Mouse (Mus musculus) forebrain, embryonic 15.5 days (tissue): ENCODE results near the gene Plxnc1. TPM values are rescaled to one million over a fixed set of nuclear protein-coding genes. Genes with fewer than 3 reads are reported as not detected.

Experiments
- ATAC-seq: fragments of 200-750 bp; cut with Nextera tagmentation; replicated peaks from 2 replicates; pipeline ENCODE4 v1.8.0; 2017; ENCODE audit warnings: mild to moderate bottlenecking, moderate TSS enrichment, moderate library complexity
- H3K27ac ChIP-seq: fragments of 300-500 bp; sonication (generic); replicated peaks from 2 replicates; pipeline ENCODE4 v1.5.1; 2015; ENCODE audit warnings: mild to moderate bottlenecking, inconsistent platforms
- H3K27me3 ChIP-seq: fragments of 300-500 bp; sonication (generic); 2 replicates; pipeline ENCODE4 v1.6.1; 2015; ENCODE audit warnings: inconsistent platforms
- H3K36me3 ChIP-seq: fragments of 300-500 bp; sonication (generic); 2 replicates; pipeline ENCODE4 v1.6.1; 2015; ENCODE audit warnings: mild to moderate bottlenecking, inconsistent platforms
- H3K4me1 ChIP-seq: fragments of 300-500 bp; sonication (generic); 2 replicates; pipeline ENCODE4 v1.6.1; 2015; ENCODE audit warnings: inconsistent platforms
- H3K4me2 ChIP-seq: fragments of 300-500 bp; sonication (generic); replicated peaks from 2 replicates; pipeline ENCODE4 v1.6.1; 2015; ENCODE audit warnings: mild to moderate bottlenecking, inconsistent platforms
- H3K4me3 ChIP-seq: fragments of 300-500 bp; sonication (generic); 2 replicates; pipeline ENCODE4 v1.5.1; 2015; ENCODE audit warnings: mild to moderate bottlenecking, inconsistent platforms
- H3K9ac ChIP-seq: fragments of 300-500 bp; sonication (generic); replicated peaks from 2 replicates; pipeline ENCODE4 v1.6.1; 2015; ENCODE audit warnings: mild to moderate bottlenecking, inconsistent platforms
- H3K9me3 ChIP-seq: fragments of 300-500 bp; sonication (generic); 2 replicates; pipeline ENCODE4 v1.6.1; 2016; ENCODE audit warnings: inconsistent platforms
- WGBS: fragments of 180-500 bp; shearing (Covaris S2); methylation state at CpG from one replicate; pipeline ENCODE4 v1.1.7; 2015; ENCODE audit warnings: mixed read lengths; 5-methylcytosine and 5-hydroxymethylcytosine counted together
- polyA plus RNA-seq: library from polyadenylated mRNA; unstranded; fragments of >200 nt; fragmentation: Nextera tagmentation; extraction: Ambion mirVana; gene quantifications from 2 replicates; pipeline ENCODE4 v1.2.1, GENCODE M21; 2015

Gene Plxnc1
- polyA plus RNA-seq, result 11.2 and 11.9 TPM in 2 replicates

DNA sequence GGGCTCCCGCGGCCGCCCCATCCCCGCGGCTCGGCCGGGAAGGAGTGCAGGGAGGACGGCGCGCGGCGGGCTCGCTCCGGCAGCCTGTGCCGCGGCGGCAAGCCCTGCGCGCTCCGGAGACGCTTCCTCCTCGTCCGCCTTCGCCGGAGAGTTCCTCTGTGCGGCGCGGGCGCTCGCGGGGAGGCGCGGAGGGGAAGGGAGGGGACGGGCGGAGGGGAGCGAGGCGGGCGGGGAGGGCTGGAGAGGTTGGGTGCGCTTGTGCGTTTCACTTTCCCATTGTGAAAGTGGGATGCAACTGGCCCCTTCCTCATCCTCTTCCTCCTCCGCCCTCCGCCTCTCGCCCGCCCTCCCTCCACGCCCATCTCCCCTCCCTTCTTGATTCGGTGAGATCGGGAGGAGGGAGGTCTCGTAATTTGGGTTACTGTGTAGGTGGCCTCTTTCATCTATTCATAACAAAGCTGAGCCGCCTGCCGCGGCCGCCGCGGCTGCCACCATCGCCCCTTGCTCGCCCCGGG, at the start of gene Plxnc1:
Gene Plxnc1, minus strand, starts transcription at position 145 of the 515 bp plus-strand sequence.
- under 1% methylated on average over 39 of the region's 57 CpGs for WGBS
- Histone ChIP-seq H3K9me3 (no peaks in the 10 kb centered on the region), H3K4me1 (peaks cover 49% of the 10 kb centered on the region), H3K9ac (peak within 1 kb of the TSS; percentile 95), H3K27ac (peak within 1 kb of the TSS; percentile 97), H3K27me3 (no peaks in the 10 kb centered on the region), H3K4me3 (peak within 1 kb of the TSS; percentile 83), H3K36me3 (no peaks in the 10 kb centered on the region), H3K4me2 (peak within 1 kb of the TSS; percentile 87)
- peak; percentile 68 for ATAC-seq

DNA sequence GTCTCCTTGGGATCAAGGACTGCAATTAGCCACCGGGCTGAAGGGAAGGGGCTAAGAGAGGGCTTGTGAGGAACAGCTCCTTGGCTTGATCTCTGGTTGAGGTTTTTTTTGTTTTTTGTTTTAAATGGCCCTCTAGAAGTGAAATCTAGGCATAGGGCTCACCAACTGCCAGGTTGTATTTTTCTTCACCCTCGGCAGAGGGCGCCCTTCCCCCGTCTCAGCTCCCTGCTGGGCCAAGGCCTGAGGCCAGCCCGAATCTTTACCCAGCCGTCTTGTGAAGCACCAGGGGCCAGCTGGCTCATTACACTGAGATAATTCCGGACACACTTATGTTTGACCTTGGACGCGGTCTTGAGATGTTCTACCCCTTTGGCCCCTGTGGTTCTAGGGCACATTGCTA, 47.5 kb upstream of the Plxnc1 start:
- H3K9ac ChIP-seq, result no peak overlapping the region
- 11% methylated on average over 9 of the region's 9 CpGs for WGBS
- no peak overlapping the region for H3K4me3 ChIP-seq
- H3K4me2 ChIP-seq, result peak overlapping the region; percentile 38; the same call in 1 of the 2 replicates
- H3K27me3 ChIP-seq, result no peaks in the 10 kb centered on the region
- H3K36me3 ChIP-seq, result no peaks in the 10 kb centered on the region
- H3K9me3 ChIP-seq, result no peaks in the 10 kb centered on the region
- H3K4me1 ChIP-seq, result peaks cover 18% of the 10 kb centered on the region
- 0 out of 2 replicates have a peak overlapping the region, but pooled peaks have one; percentile 77 for H3K27ac ChIP-seq
- ATAC-seq, result peak; percentile 20

GRCm38 (mm10) chr10:94991564-94992097, 47.0 kb upstream of the Plxnc1 start:
- Histone ChIP-seq H3K9me3 (no peaks in the 10 kb centered on the region), H3K4me2 (peak overlapping the region; percentile 38), H3K4me3 (peak overlapping the region; percentile 26), H3K4me1 (peaks cover 18% of the 10 kb centered on the region), H3K27me3 (no peaks in the 10 kb centered on the region), H3K36me3 (no peaks in the 10 kb centered on the region), H3K27ac (peak overlapping the region; percentile 77), H3K9ac (no peak overlapping the region)
- peak; percentile 49 for ATAC-seq
- WGBS, result 6% methylated on average over 17 of the region's 17 CpGs

DNA sequence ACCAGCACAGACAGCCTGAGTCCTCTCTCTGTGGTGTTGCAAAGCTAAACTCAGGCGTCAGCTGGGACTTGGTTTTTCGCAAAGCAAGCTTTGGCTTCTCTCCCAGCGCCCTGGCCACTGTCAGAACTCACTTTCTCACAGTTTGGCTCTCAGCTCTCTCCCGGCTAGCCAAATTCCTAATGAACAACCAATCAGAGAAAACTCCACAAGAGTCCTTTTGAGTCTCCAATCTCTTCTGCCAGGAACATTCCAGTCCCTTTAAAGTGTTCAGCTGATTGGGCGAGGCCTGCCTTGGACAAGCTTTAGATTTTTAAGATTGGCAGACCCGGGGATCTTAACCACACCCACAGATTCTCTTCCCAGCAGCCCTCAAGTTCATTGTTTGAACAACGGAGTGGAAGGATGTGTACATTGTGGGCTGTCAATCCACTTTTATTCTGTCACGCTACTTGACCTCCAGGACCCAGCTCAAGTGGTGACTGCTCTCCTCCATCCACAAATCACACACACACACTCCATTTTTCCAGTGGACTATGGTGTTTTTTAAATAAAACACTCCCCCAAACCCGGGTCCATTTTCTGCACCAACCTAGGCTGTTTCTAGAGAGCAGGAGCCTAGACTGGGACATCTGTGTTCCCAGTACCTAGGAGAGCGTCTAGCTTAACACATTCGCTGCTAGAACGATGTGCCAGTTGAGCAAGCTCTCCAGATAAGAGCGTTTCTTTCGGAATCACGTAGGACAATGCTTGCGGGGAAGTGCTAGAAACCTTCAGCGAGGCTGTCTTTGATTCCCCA, 46.3 kb upstream of the Plxnc1 start:
- H3K4me1 ChIP-seq, result peaks cover 18% of the 10 kb centered on the region
- H3K36me3 ChIP-seq, result no peaks in the 10 kb centered on the region
- H3K27me3 ChIP-seq, result no peaks in the 10 kb centered on the region
- no peaks in the 10 kb centered on the region for H3K9me3 ChIP-seq
- H3K27ac ChIP-seq, result peak overlapping the region; percentile 77
- no peak overlapping the region for H3K9ac ChIP-seq
- peak overlapping the region; percentile 38 for H3K4me2 ChIP-seq
- peak overlapping the region; percentile 26; the same call in 1 of the 2 replicates for H3K4me3 ChIP-seq
- WGBS, result 12% methylated on average over 17 of the region's 17 CpGs
- peak; percentile 68 for ATAC-seq

DNA sequence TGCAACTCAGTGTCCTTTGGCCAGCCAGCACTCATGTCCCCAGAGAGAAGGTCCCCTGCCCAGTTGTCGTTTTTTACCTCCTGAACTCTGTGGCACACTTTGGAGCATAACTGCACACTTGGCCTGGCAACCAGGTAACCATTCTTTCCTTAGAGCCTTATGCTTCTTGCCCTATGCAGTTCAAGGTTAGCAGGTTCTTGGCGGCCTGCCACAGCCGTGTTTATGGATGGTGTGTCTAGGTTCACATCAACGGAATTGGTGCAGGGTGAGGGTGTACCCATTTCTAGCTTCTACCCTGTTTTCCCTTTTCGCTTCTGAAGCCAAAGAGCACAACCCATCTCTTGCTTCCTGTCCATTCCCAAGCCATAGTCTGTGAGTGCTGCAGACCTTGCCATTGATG, 44.7 kb upstream of the Plxnc1 start:
- no peaks in the 10 kb centered on the region for H3K9me3 ChIP-seq
- H3K4me2 ChIP-seq, result no peak overlapping the region
- H3K27me3 ChIP-seq, result no peaks in the 10 kb centered on the region
- 92% methylated on average over 5 of the region's 5 CpGs for WGBS
- H3K9ac ChIP-seq, result no peak overlapping the region
- H3K36me3 ChIP-seq, result no peaks in the 10 kb centered on the region
- H3K27ac ChIP-seq, result no peak overlapping the region
- peaks cover 18% of the 10 kb centered on the region for H3K4me1 ChIP-seq
- no peak for ATAC-seq
- H3K4me3 ChIP-seq, result no peak overlapping the region

- H3K9ac ChIP-seq, result no peak overlapping the region
- H3K4me1 ChIP-seq, result peaks cover 12% of the 10 kb centered on the region
- no peak overlapping the region for H3K27ac ChIP-seq
- ATAC-seq, result no peak
- WGBS, result 85% methylated on average over 1 of the region's 1 CpGs
- H3K4me2 ChIP-seq, result no peak overlapping the region
- H3K4me3 ChIP-seq, result no peak overlapping the region
- no peaks in the 10 kb centered on the region for H3K36me3 ChIP-seq
- no peaks in the 10 kb centered on the region for H3K9me3 ChIP-seq
- H3K27me3 ChIP-seq, result no peaks in the 10 kb centered on the region
Measured at GRCm38 (mm10) chr10:94985103-94985502, 40.5 kb upstream of the Plxnc1 start.

DNA sequence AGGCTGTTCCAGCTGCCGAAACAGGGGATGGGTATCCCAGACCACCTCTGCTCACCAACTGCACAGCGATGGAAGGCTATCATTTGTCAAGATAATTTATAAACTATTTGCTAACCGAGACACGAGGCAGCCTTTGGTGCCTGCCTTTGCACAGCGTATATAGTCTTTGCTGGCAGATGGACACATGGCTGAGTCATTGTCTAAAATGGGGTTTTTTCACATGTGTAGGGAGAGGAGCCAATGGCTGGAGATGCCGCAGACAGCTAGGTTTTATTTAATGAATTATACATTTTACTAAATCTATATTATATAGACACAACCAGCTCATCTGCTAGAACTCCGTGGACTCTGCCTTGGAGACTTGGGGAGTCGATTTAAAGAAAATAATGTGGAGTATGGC, 37.9 kb upstream of the Plxnc1 start:
- Histone ChIP-seq H3K27ac (no peak overlapping the region), H3K4me2 (no peak overlapping the region), H3K27me3 (no peaks in the 10 kb centered on the region), H3K9me3 (no peaks in the 10 kb centered on the region), H3K36me3 (no peaks in the 10 kb centered on the region), H3K9ac (no peak overlapping the region), H3K4me3 (no peak overlapping the region), H3K4me1 (peaks cover 27% of the 10 kb centered on the region)
- ATAC-seq, result no peak
- 87% methylated on average over 8 of the region's 8 CpGs for WGBS

DNA sequence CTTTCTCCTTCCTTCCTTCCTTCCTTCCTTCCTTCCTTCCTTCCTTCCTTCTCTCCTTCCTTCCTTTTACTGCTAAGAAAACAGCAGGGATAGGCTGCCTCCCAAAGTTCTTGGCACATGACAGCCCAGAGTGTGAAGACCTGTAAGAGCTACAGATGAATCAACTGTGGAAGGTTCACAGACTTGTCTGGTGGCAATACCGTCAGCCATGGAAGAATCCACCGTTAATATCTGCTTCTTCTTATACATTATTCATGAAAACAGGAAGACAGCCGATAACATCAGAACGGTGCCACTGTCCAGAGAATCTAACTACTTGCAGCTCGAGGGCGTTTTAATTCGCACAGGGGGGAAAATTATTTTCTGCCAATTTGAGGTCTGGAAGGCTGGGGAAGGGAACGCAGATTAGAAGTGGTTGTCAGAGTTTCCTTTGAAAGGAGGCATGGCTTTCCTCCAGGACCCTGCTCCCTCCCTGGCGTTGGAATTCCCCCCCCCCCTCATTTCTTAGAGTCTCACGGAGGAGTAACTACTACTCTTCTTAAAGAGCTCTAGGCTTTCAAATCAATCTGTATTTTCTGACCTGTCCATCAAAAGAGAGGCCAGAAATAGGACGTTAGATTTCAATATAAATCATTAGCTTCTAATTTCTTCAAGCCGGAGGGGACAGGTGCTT, 37.0 kb upstream of the Plxnc1 start:
- no peak; the same call in 1 of the 2 replicates for ATAC-seq
- H3K36me3 ChIP-seq, result no peaks in the 10 kb centered on the region
- 9% methylated on average over 12 of the region's 12 CpGs for WGBS
- H3K27me3 ChIP-seq, result no peaks in the 10 kb centered on the region
- peak overlapping the region; percentile 5; the same call in 1 of the 2 replicates for H3K4me2 ChIP-seq
- no peaks in the 10 kb centered on the region for H3K9me3 ChIP-seq
- H3K27ac ChIP-seq, result no peak overlapping the region
- H3K9ac ChIP-seq, result no peak overlapping the region
- peaks cover 27% of the 10 kb centered on the region for H3K4me1 ChIP-seq
- H3K4me3 ChIP-seq, result no peak overlapping the region

DNA sequence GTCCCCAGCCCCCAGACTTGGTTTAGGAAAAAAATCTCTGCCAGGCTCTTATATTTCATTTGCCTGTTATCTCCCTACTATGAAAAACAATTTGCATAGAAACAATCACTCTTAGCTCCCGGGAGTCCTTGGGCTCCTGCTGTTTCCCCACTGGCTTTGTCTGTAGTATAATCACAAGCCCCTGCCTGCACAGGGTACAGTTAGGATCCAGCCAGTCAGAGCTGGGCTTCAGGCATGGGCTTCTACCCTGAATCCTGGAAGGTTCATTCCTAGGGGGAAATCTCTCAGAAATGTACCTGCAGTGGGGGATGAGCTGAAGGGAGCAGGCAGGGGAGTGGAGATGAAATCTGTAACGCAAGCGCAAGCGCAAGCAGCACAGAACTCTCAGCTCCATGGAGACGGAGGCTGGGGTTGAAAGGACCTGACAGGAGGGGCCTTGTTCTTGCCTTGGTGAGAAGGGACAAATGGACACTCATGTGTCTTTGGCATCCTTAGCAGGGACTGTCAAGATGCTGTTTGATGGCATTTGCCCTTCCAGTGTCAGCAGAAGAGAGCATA, 33.7 kb upstream of the Plxnc1 start:
- Histone ChIP-seq H3K27ac (peak overlapping the region; percentile 78), H3K36me3 (no peaks in the 10 kb centered on the region), H3K4me2 (no peak overlapping the region), H3K4me1 (peaks cover 40% of the 10 kb centered on the region), H3K9ac (peak overlapping the region; percentile 22; the same call in 1 of the 2 replicates), H3K9me3 (no peaks in the 10 kb centered on the region), H3K4me3 (no peak overlapping the region), H3K27me3 (no peaks in the 10 kb centered on the region)
- peak; percentile 69 for ATAC-seq
- 24% methylated on average over 5 of the region's 5 CpGs for WGBS

GRCm38 (mm10) chr10:94976329-94976728, 31.7 kb upstream of the Plxnc1 start:
- H3K9ac ChIP-seq, result no peak overlapping the region
- H3K27ac ChIP-seq, result no peak overlapping the region
- H3K36me3 ChIP-seq, result no peaks in the 10 kb centered on the region
- no peak for ATAC-seq
- H3K27me3 ChIP-seq, result no peaks in the 10 kb centered on the region
- H3K4me3 ChIP-seq, result no peak overlapping the region
- H3K4me1 ChIP-seq, result peaks cover 30% of the 10 kb centered on the region
- 61% methylated on average over 5 of the region's 5 CpGs for WGBS
- no peak overlapping the region for H3K4me2 ChIP-seq
- no peaks in the 10 kb centered on the region for H3K9me3 ChIP-seq

- WGBS, result 12% methylated on average over 4 of the region's 4 CpGs
Measured at GRCm38 (mm10) chr10:94975099-94975496, 30.5 kb upstream of the Plxnc1 start.

More at GRCm38 (mm10) chr10:94975099-94975496, 30.5 kb upstream of the Plxnc1 start:
- no peak overlapping the region for H3K27ac ChIP-seq
- H3K9me3 ChIP-seq, result no peaks in the 10 kb centered on the region
- H3K36me3 ChIP-seq, result no peaks in the 10 kb centered on the region
- H3K27me3 ChIP-seq, result no peaks in the 10 kb centered on the region
- no peak; the same call in 1 of the 2 replicates for ATAC-seq
- no peak overlapping the region for H3K4me3 ChIP-seq
- no peak overlapping the region for H3K9ac ChIP-seq
- peaks cover 30% of the 10 kb centered on the region for H3K4me1 ChIP-seq
- H3K4me2 ChIP-seq, result no peak overlapping the region
